Comparison of ENCODE assay signal across 19 mouse cellular contexts in the genomic region with DNA sequence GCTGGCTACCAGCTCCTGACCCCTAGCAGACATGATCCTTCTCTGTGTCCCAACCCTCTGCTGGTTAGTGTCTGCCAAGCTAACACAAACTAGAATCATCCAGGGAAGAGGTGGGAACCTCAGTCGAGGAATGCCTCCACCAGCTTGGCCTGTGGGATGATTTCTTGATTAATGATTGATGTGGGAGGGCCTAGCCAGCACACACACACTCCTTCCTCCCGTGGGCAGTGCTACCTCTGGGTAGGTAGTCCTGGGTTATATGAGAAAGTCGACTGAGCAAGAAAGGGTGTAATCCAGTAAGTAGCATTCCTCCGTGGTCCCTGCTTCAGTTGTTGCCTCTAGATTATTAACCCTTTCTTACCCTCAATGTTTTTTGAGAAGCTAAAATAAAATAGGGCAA. TPM values are rescaled to one million over a fixed set of nuclear protein-coding genes. Genes with fewer than 3 reads are reported as not detected.
A peak's percentile ranks its signal among the peaks of the same experiment; 100 is the strongest.
DNase-seq lines count a peak whose midpoint lies in the region; ATAC-seq and TF ChIP-seq lines count a peak whose summit lies in the region.
"Had no signal": no experiment of that assay in that cellular context is flagged by ENCODE, and none has a peak within 500 bp of the region (broad histone marks: within the 10 kb centered on the region; RNA-seq: fewer than 3 reads in every experiment).

No protein-coding gene starts in this region.

- no peak for TF ChIP-seq POLR2A in testis, adult 2 months (IDR thresholded peaks at IDR 0.05; ENCODE audit: control insufficient read depth, low read depth, low read length)

- no peak overlapping the region for H3K4me2 ChIP-seq in forebrain, embryonic 14.5 days (ENCODE audit: low read length)
- H3K4me2 ChIP-seq in forebrain, postnatal 0 days (ENCODE audit: low read depth), result no peak overlapping the region
- no peak overlapping the region for H3K4me2 ChIP-seq in kidney, postnatal 0 days (ENCODE audit: low read length)
- no peak overlapping the region for H3K4me2 ChIP-seq in neural tube, embryonic 15.5 days
- H3K4me2 ChIP-seq: heart, embryonic 12.5 days; limb, embryonic 12.5 days had no signal

- no peak for TF ChIP-seq CTCF in forebrain, postnatal 0 days (IDR thresholded peaks at IDR 0.05; ENCODE audit: low read depth)
- TF ChIP-seq CTCF in testis, adult 2 months (IDR thresholded peaks at IDR 0.05; ENCODE audit: control insufficient read depth, insufficient read depth, insufficient replicate concordance, low read depth, low read length), result no peak
- TF ChIP-seq CTCF in kidney, postnatal 0 days (IDR thresholded peaks at IDR 0.05; ENCODE audit: low read depth), result no peak

- H3K9me3 ChIP-seq in forebrain, embryonic 14.5 days (replicated peaks; ENCODE audit: control insufficient read depth, low read length), result no peaks in the 10 kb centered on the region
- no peaks in the 10 kb centered on the region for H3K9me3 ChIP-seq in forebrain, postnatal 0 days (ENCODE audit: low read length)
- no peaks in the 10 kb centered on the region for H3K9me3 ChIP-seq in kidney, postnatal 0 days (replicated peaks; ENCODE audit: low read length)
- H3K9me3 ChIP-seq in neural tube, embryonic 15.5 days (replicated peaks), result no peaks in the 10 kb centered on the region
- H3K9me3 ChIP-seq: heart, embryonic 12.5 days; limb, embryonic 12.5 days; midbrain, embryonic 10.5 days had no signal

- no peak for DNase-seq in forebrain, embryonic 14.5 days (ENCODE audit: low spot score)
- DNase-seq in forebrain, postnatal 0 days, result no peak
- no peak for DNase-seq in testis, postnatal 10 days (ENCODE audit: low spot score)
- DNase-seq in kidney, postnatal 0 days (ENCODE audit: low spot score), result peak; percentile 57
- DNase-seq in retina, postnatal 1 day, result no peak
- DNase-seq: adrenal gland, postnatal 10 days; cerebellum, adult 11-12 months; cerebellum, postnatal 36 days; heart, postnatal 4 days; right cerebral cortex, postnatal 4 days; thymus, postnatal 4 days had no signal

- no peak for ATAC-seq in forebrain, embryonic 14.5 days
- no peak for ATAC-seq in forebrain, postnatal 0 days
- ATAC-seq in kidney, postnatal 0 days (replicated peaks; ENCODE audit: low FRiP score, low read depth), result peak; percentile 66
- no peak for ATAC-seq in neural tube, embryonic 15.5 days (ENCODE audit: low FRiP score)

- peak overlapping the region; percentile 80 for H3K27ac ChIP-seq in forebrain, embryonic 14.5 days (ENCODE audit: low read depth, low read length)
- no peak overlapping the region; the same call in 1 of the 2 replicates for H3K27ac ChIP-seq in forebrain, postnatal 0 days (ENCODE audit: low read depth, low read length)
- no peak overlapping the region for H3K27ac ChIP-seq in testis, adult 2 months (ENCODE audit: control insufficient read depth, insufficient read depth, low read depth, low read length)
- H3K27ac ChIP-seq in kidney, postnatal 0 days, result peak overlapping the region; percentile 81
- H3K27ac ChIP-seq in neural tube, embryonic 15.5 days (replicated peaks), result no peak overlapping the region
- H3K27ac ChIP-seq: left cerebral cortex, adult 2 months; limb, embryonic 12.5 days; liver, embryonic 14.5 days had no signal

- H3K4me3 ChIP-seq in forebrain, embryonic 14.5 days (ENCODE audit: low read depth, low read length), result no peak overlapping the region
- no peak overlapping the region for H3K4me3 ChIP-seq in forebrain, postnatal 0 days (ENCODE audit: low read depth, low read length)
- peak overlapping the region; percentile 50 for H3K4me3 ChIP-seq in testis, adult 2 months (ENCODE audit: control insufficient read depth, low read depth, low read length)
- H3K4me3 ChIP-seq in kidney, postnatal 0 days (replicated peaks; ENCODE audit: low read depth, low read length), result no peak overlapping the region
- no peak overlapping the region for H3K4me3 ChIP-seq in neural tube, embryonic 15.5 days (replicated peaks)
- H3K4me3 ChIP-seq: erythroblast, embryonic 14.5 days; heart, embryonic 12.5 days; left cerebral cortex, adult 2 months; limb, embryonic 12.5 days; midbrain, embryonic 10.5 days had no signal

- no peaks in the 10 kb centered on the region for H3K27me3 ChIP-seq in forebrain, embryonic 14.5 days (replicated peaks; ENCODE audit: control insufficient read depth, insufficient read depth, low read length)
- no peaks in the 10 kb centered on the region for H3K27me3 ChIP-seq in forebrain, postnatal 0 days (ENCODE audit: insufficient read depth, low read length)
- no peaks in the 10 kb centered on the region for H3K27me3 ChIP-seq in testis, adult 2 months (ENCODE audit: control insufficient read depth, insufficient read depth, low read length)
- H3K27me3 ChIP-seq in kidney, postnatal 0 days (ENCODE audit: insufficient read depth, low read length), result no peaks in the 10 kb centered on the region
- no peaks in the 10 kb centered on the region for H3K27me3 ChIP-seq in neural tube, embryonic 15.5 days (replicated peaks)
- H3K27me3 ChIP-seq: heart, embryonic 12.5 days; limb, embryonic 12.5 days had no signal

- WGBS in forebrain, embryonic 14.5 days, result 15% methylated on average over 4 of the region's 4 CpGs
- WGBS in forebrain, postnatal 0 days, result 21% methylated on average over 4 of the region's 4 CpGs
- WGBS in kidney, postnatal 0 days, result 9% methylated on average over 4 of the region's 4 CpGs
- WGBS in neural tube, embryonic 15.5 days, result 16% methylated on average over 4 of the region's 4 CpGs

- no peaks in the 10 kb centered on the region for H3K36me3 ChIP-seq in forebrain, embryonic 14.5 days (ENCODE audit: control insufficient read depth, insufficient read depth, low read length)
- H3K36me3 ChIP-seq in forebrain, postnatal 0 days (ENCODE audit: insufficient read depth), result no peaks in the 10 kb centered on the region
- no peaks in the 10 kb centered on the region for H3K36me3 ChIP-seq in testis, adult 2 months (ENCODE audit: control insufficient read depth, insufficient read depth, low read length)
- no peaks in the 10 kb centered on the region for H3K36me3 ChIP-seq in kidney, postnatal 0 days (ENCODE audit: insufficient read depth, low read length)
- H3K36me3 ChIP-seq in neural tube, embryonic 15.5 days, result no peaks in the 10 kb centered on the region
- H3K36me3 ChIP-seq: limb, embryonic 12.5 days; midbrain, embryonic 10.5 days had no signal

- no peak overlapping the region for H3K9ac ChIP-seq in forebrain, embryonic 14.5 days (ENCODE audit: low read length)
- no peak overlapping the region for H3K9ac ChIP-seq in forebrain, postnatal 0 days
- no peak overlapping the region for H3K9ac ChIP-seq in kidney, postnatal 0 days (ENCODE audit: low read depth, low read length)
- no peak overlapping the region for H3K9ac ChIP-seq in neural tube, embryonic 15.5 days (replicated peaks)
- H3K9ac ChIP-seq: heart, embryonic 12.5 days; limb, embryonic 12.5 days; liver, embryonic 14.5 days had no signal

- peaks cover 56% of the 10 kb centered on the region for H3K4me1 ChIP-seq in forebrain, embryonic 14.5 days (ENCODE audit: control insufficient read depth, insufficient read depth, low read length)
- H3K4me1 ChIP-seq in forebrain, postnatal 0 days (ENCODE audit: insufficient read depth), result peaks cover 32% of the 10 kb centered on the region
- H3K4me1 ChIP-seq in testis, adult 2 months (ENCODE audit: control insufficient read depth, insufficient read depth, low read length), result peaks cover 2% of the 10 kb centered on the region; the same call in 1 of the 2 replicates
- H3K4me1 ChIP-seq in kidney, postnatal 0 days (replicated peaks; ENCODE audit: insufficient read depth, low read length), result peaks cover 36% of the 10 kb centered on the region
- H3K4me1 ChIP-seq in neural tube, embryonic 15.5 days, result peaks cover 75% of the 10 kb centered on the region

RNA-seq across cellular contexts. Expression of a gene that starts 45.0 kb away (rescaled TPM):
- 26.1 and 38.3 TPM in 2 replicates for polyA plus RNA-seq in forebrain, embryonic 14.5 days (2014; fragmentation: Nextera tagmentation; extraction: Ambion mirVana)
- 67.9 and 85.8 TPM in 2 replicates for total RNA-seq in forebrain, postnatal 0 days (2014; rRNA removed)
- 19.7 and 35.5 TPM in 2 replicates for polyA plus RNA-seq in forebrain, postnatal 0 days (2015; fragmentation: Nextera tagmentation; extraction: Ambion mirVana)
- polyA plus RNA-seq in testis, adult 2 months (2012; rRNA removed), result 2.0 and 2.2 TPM in 2 replicates
- polyA plus RNA-seq in kidney, postnatal 0 days (2015; fragmentation: Nextera tagmentation; extraction: Ambion mirVana), result 9.1 and 9.3 TPM in 2 replicates
- 40.8 and 44.1 TPM in 2 replicates for polyA plus RNA-seq in neural tube, embryonic 15.5 days (2015; fragmentation: Nextera tagmentation; extraction: Ambion mirVana)

Comparison
In these comparisons a context has a peak if more than half of its experiments do, and no peak if none do; other contexts are left out.
1. H3K27ac ChIP-seq: peak in forebrain, embryonic 14.5 days (single experiment) and kidney, postnatal 0 days (single experiment); none in forebrain, postnatal 0 days (single experiment), testis, adult 2 months (single experiment) and neural tube, embryonic 15.5 days (single experiment).